Mouse (Mus musculus) C2C12 (cell line): ENCODE measurements around the gene Cdk14.

ENCODE experiments used
- CEBPB ChIP-seq: IDR thresholded peaks from one replicate; pipeline ENCODE4 v1.6.1; 2011; ENCODE audit warnings: low read depth, mild to moderate bottlenecking, control low read depth, moderate library complexity
- CTCF ChIP-seq: IDR thresholded peaks from one replicate; pipeline ENCODE4 v1.5.1; 2011; ENCODE audit not compliant: control insufficient read depth, insufficient read depth, insufficient read length
- FOSL1 ChIP-seq: IDR thresholded peaks from one replicate; pipeline ENCODE4 v1.8.0; 2011; ENCODE audit warnings: mild to moderate bottlenecking, low read length; ENCODE audit not compliant: poor library complexity, insufficient read depth, severe bottlenecking
- MAX ChIP-seq: IDR thresholded peaks from one replicate; pipeline ENCODE4 v1.6.1; 2011; ENCODE audit warnings: mild to moderate bottlenecking, control low read depth
- MYOG ChIP-seq: IDR thresholded peaks from one replicate; pipeline ENCODE4 v1.6.1; 2011; ENCODE audit not compliant: control insufficient read depth, insufficient read length; ENCODE audit errors: extremely low read depth
- USF1 ChIP-seq: IDR thresholded peaks from one replicate; pipeline ENCODE4 v1.6.1; 2011; ENCODE audit warnings: low read depth, mild to moderate bottlenecking, control low read depth, moderate library complexity

DNA sequence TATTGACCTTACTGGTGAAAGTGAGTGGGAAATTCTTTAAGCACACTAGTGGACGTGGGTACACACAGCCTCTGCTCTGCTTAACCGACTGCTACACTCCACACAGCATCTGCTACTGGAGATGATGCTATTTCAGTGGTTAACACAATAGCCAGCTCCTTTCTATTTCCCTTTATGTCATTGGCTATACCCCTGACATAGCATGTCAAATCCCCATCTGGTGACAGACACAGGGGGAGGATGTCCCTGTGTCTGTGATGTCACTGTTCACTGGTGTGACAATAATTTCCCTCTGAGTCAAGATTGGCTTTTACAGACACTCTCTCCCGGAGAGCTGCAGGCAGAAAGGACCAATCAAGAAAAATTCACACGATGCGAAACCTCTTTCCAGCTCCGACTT is 485.6 kb downstream of the Cdk14 start:
- TF ChIP-seq CTCF (no peak), MAX (no peak), USF1 (no peak), CEBPB (no peak), FOSL1 (no peak), MYOG (no peak)
